Mouse (Mus musculus) MEL (cell line): ENCODE results near the gene Prokr2.

Source experiments
- CHD2 ChIP-seq: IDR thresholded peaks from 2 replicates; pipeline ENCODE4 v1.6.1; 2011; ENCODE audit warnings: low read length, improper control_type of control experiment
- CTCF ChIP-seq, 3 experiments: IDR thresholded peaks in 2 of 3; conservative IDR thresholded peaks in 1 of 3; 2 replicates each; pipeline ENCODE4 v1.5.1; 2011 to 2012; ENCODE audit warnings: low read length in 3 of 3, low read depth in 2 of 3, mild to moderate bottlenecking in 2 of 3, improper control_type of control experiment in 1 of 3, inconsistent platforms in 1 of 3, mixed read lengths in 1 of 3, moderate library complexity in 1 of 3; ENCODE audit not compliant: control insufficient read depth in 1 of 3, insufficient read depth in 1 of 3, poor library complexity in 1 of 3, severe bottlenecking in 1 of 3
- NRF1 ChIP-seq: IDR thresholded peaks from 2 replicates; pipeline ENCODE4 v1.6.1; 2014; ENCODE audit warnings: low read depth, mild to moderate bottlenecking, inconsistent platforms, low read length, improper control_type of control experiment, moderate library complexity; ENCODE audit not compliant: poor library complexity, insufficient read depth, severe bottlenecking
- POLR2A ChIP-seq, 2 experiments: IDR thresholded peaks; 2 replicates each; pipeline ENCODE4 v1.6.1; 2011 to 2012; ENCODE audit warnings: low read length in 2 of 2, mild to moderate bottlenecking in 2 of 2, control low read depth in 1 of 2, improper control_type of control experiment in 1 of 2, low read depth in 1 of 2, moderate library complexity in 1 of 2; ENCODE audit not compliant: control insufficient read depth in 1 of 2, insufficient read depth in 1 of 2, poor library complexity in 1 of 2
- POLR2AphosphoS2 ChIP-seq: IDR thresholded peaks from 2 replicates; pipeline ENCODE4 v1.6.1; 2011; ENCODE audit warnings: low read length, improper control_type of control experiment

DNA sequence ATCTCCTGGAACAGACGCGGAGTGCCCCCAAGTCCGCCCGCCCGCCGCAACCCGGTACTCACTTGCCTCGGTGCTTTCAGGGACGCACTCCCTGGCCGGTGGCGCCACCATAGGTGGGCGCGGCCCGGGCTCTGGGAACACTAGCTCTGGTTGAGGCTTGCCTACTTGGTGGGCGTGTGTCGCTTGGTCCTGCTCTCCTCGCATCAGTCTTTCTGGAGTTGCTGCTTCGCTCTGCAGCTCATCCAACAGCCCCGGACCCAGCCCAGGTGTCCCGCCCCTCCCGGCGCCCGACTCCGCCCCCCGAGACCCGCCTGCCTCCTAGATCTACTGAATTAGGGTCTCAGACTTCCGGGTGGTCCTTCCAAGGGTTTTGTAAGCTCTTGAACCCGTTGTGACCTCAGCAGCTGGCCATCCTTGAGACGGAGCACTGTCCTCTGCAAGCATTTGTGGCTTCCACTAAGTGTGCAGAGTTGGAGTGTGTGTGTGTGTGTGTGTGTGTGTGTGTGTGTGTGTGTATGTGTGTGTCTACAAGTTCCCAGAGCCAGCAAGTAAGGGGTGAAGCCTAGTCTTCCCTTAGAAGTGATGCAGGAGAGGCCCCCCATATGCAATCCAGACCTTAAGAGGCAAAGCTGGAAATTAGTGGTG lies at the start of gene Prokr2:
- no peak for TF ChIP-seq CHD2
- TF ChIP-seq CTCF (IDR thresholded peaks at IDR 0.05 in 2 of 3, conservative IDR thresholded peaks at IDR 0.05 in 1 of 3; ENCODE audit: control insufficient read depth in 1 of 3, insufficient read depth in 1 of 3, low read depth in 2 of 3, low read length in 3 of 3, poor library complexity in 1 of 3, severe bottlenecking in 1 of 3) = no peak
- TF ChIP-seq POLR2AphosphoS2 = no peak
- no peak for TF ChIP-seq NRF1
- no peak for TF ChIP-seq POLR2A (IDR thresholded peaks at IDR 0.05; ENCODE audit: control insufficient read depth in 1 of 2, insufficient read depth in 1 of 2, low read depth in 1 of 2, low read length in 2 of 2, poor library complexity in 1 of 2)
